Mouse (Mus musculus): ENCODE data around the gene Klf12.

DNA sequence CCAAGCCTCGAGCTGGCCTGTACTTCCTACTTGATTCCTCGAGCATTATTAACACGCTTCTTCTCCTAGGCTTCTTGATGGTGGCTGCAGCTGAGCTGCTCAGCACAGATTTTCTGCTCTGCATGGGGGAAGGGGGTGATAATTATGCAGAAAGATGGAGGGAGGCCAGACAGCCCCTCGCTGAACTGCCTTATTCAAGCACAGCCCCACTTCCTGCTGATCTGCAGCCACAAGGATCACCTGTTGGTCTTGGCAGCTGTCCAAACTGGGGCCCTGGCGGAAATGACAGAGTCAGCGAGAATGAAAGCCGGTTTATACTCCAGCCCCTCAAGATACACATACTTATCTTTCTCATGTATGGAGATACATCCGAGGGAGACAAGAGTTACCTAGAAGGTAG, 341.3 kb downstream of the Klf12 start:
- TF ChIP-seq POLR2A (IDR thresholded peaks at IDR 0.05; ENCODE audit: borderline replicate concordance, extremely low read depth, insufficient read depth, insufficient read length, poor library complexity, severe bottlenecking): no peak
- TF ChIP-seq CTCF (IDR thresholded peaks at IDR 0.05; ENCODE audit: borderline replicate concordance, extremely low read depth, insufficient read depth, insufficient read length): no peak
